Mouse (Mus musculus) forebrain, embryonic 10.5 days (tissue): ENCODE data around the gene Stra6. TPM values are rescaled to one million over a fixed set of nuclear protein-coding genes. Genes with fewer than 3 reads are reported as not detected.

ENCODE experiments used
- DNase-seq: peaks from one replicate; pipeline ENCODE4 v3.0.0-alpha.2; 2017; ENCODE audit warnings: low spot score; ENCODE audit errors: extremely low spot score
- H3K27ac ChIP-seq: fragments of 300-500 bp; sonication (generic); 2 replicates; pipeline ENCODE4 v1.5.1; 2016; ENCODE audit warnings: mild to moderate bottlenecking
- H3K27me3 ChIP-seq: fragments of 300-500 bp; sonication (generic); 2 replicates; pipeline ENCODE4 v1.6.1; 2016; ENCODE audit warnings: mild to moderate bottlenecking; ENCODE audit not compliant: poor library complexity, severe bottlenecking
- H3K36me3 ChIP-seq: fragments of 300-500 bp; sonication (generic); replicated peaks from 2 replicates; pipeline ENCODE4 v1.6.1; 2016; ENCODE audit warnings: mild to moderate bottlenecking, moderate library complexity
- H3K4me1 ChIP-seq: fragments of 300-500 bp; sonication (generic); 2 replicates; pipeline ENCODE4 v1.6.1; 2016
- H3K4me3 ChIP-seq: fragments of 300-500 bp; sonication (generic); 2 replicates; pipeline ENCODE4 v1.5.1; 2016; ENCODE audit warnings: mild to moderate bottlenecking, moderate library complexity
- H3K9me3 ChIP-seq: fragments of 300-500 bp; sonication (generic); 2 replicates; pipeline ENCODE4 v1.6.1; 2016; ENCODE audit warnings: mild to moderate bottlenecking, moderate library complexity
- WGBS: fragments of 180-500 bp; shearing (Covaris S2); methylation state at CpG from one replicate; pipeline ENCODE4 v1.1.7; 2016; 5-methylcytosine and 5-hydroxymethylcytosine counted together
- polyA plus RNA-seq: library from polyadenylated mRNA; unstranded; fragments of >200 nt; fragmentation: Nextera tagmentation; extraction: Ambion mirVana; gene quantifications from 2 replicates; pipeline ENCODE4 v1.2.1, GENCODE M21; 2016

The Stra6 gene
- polyA plus RNA-seq, 1 experiment from 2014 or later = 33.0 TPM

- WGBS = 83% methylated on average over 6 of the region's 6 CpGs
- Histone ChIP-seq H3K36me3 (no peaks in the 10 kb centered on the region), H3K4me3 (no peak overlapping the region), H3K9me3 (no peaks in the 10 kb centered on the region), H3K27ac (no peak overlapping the region), H3K27me3 (no peaks in the 10 kb centered on the region), H3K4me1 (peaks cover 12% of the 10 kb centered on the region)
- DNase-seq = no peak
These were observed 105.8 kb downstream of the Stra6 start for GRCm38 (mm10) chr9:58169426-58169825.

- H3K36me3 ChIP-seq = no peaks in the 10 kb centered on the region
- no peak overlapping the region for H3K4me3 ChIP-seq
- H3K27ac ChIP-seq = no peak overlapping the region
- H3K27me3 ChIP-seq = no peaks in the 10 kb centered on the region
- H3K9me3 ChIP-seq = no peaks in the 10 kb centered on the region
- H3K4me1 ChIP-seq = peaks cover 39% of the 10 kb centered on the region
- no peak for DNase-seq
- 72% methylated on average over 2 of the region's 2 CpGs for WGBS
These were observed 109.3 kb downstream of the Stra6 start for GRCm38 (mm10) chr9:58172863-58173262.

GRCm38 (mm10) chr9:58174818-58175251 lies 111.2 kb downstream of the Stra6 start:
- H3K27ac ChIP-seq = peak overlapping the region; percentile 70
- H3K9me3 ChIP-seq = no peaks in the 10 kb centered on the region
- no peak overlapping the region for H3K4me3 ChIP-seq
- H3K4me1 ChIP-seq = peaks cover 28% of the 10 kb centered on the region
- H3K27me3 ChIP-seq = no peaks in the 10 kb centered on the region
- H3K36me3 ChIP-seq = no peaks in the 10 kb centered on the region
- WGBS = 35% methylated on average over 5 of the region's 5 CpGs
- DNase-seq = no peak

- DNase-seq = no peak
- WGBS = 47% methylated on average over 5 of the region's 5 CpGs
These were observed 112.3 kb downstream of the Stra6 start for GRCm38 (mm10) chr9:58175745-58176487.

DNA sequence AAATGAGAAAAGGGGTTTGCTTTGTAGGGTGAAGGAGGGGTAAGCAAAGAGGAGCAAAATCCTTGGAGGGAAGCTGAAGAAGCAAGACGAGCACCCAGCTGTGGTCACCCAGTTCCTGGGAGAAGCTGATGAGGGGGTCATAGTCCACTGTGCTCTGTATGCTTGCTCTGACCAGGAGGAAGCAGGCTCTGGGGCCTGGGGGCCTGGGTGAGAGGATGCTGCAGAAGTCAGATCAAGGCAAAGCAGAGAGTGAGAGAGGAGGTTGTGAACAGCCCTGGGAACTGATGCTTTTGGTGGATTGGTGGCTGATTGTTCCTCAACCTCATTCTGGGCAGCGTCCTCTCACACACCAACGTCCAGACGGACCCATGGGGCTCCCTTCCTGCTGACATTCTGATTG lies 113.6 kb downstream of the Stra6 start:
- no peaks in the 10 kb centered on the region for H3K27me3 ChIP-seq
- no peaks in the 10 kb centered on the region for H3K36me3 ChIP-seq
- no peak overlapping the region for H3K27ac ChIP-seq
- no peaks in the 10 kb centered on the region for H3K9me3 ChIP-seq
- no peak for DNase-seq
- H3K4me3 ChIP-seq = no peak overlapping the region
- peaks cover 28% of the 10 kb centered on the region for H3K4me1 ChIP-seq
- WGBS = 56% methylated on average over 4 of the region's 4 CpGs

More at GRCm38 (mm10) chr9:58175745-58176487, 112.3 kb downstream of the Stra6 start:
- Histone ChIP-seq H3K9me3 (no peaks in the 10 kb centered on the region), H3K4me1 (peaks cover 28% of the 10 kb centered on the region), H3K27me3 (no peaks in the 10 kb centered on the region), H3K27ac (no peak overlapping the region), H3K36me3 (no peaks in the 10 kb centered on the region), H3K4me3 (no peak overlapping the region)

- H3K27me3 ChIP-seq = no peaks in the 10 kb centered on the region
- H3K27ac ChIP-seq = no peak overlapping the region
- H3K4me3 ChIP-seq = no peak overlapping the region
- 91% methylated on average over 2 of the region's 2 CpGs for WGBS
- no peaks in the 10 kb centered on the region for H3K9me3 ChIP-seq
- H3K4me1 ChIP-seq = peaks cover 28% of the 10 kb centered on the region
- H3K36me3 ChIP-seq = no peaks in the 10 kb centered on the region
- no peak for DNase-seq
These were observed 115.8 kb downstream of the Stra6 start for GRCm38 (mm10) chr9:58179390-58179789.

GRCm38 (mm10) chr9:58184456-58184855 lies 120.9 kb downstream of the Stra6 start:
- no peak overlapping the region for H3K27ac ChIP-seq
- H3K4me3 ChIP-seq = no peak overlapping the region
- H3K9me3 ChIP-seq = no peaks in the 10 kb centered on the region
- no peak for DNase-seq
- H3K4me1 ChIP-seq = peaks cover 7% of the 10 kb centered on the region; the same call in 1 of the 2 replicates
- H3K27me3 ChIP-seq = no peaks in the 10 kb centered on the region
- WGBS = 78% methylated on average over 6 of the region's 6 CpGs
- H3K36me3 ChIP-seq = no peaks in the 10 kb centered on the region

DNA sequence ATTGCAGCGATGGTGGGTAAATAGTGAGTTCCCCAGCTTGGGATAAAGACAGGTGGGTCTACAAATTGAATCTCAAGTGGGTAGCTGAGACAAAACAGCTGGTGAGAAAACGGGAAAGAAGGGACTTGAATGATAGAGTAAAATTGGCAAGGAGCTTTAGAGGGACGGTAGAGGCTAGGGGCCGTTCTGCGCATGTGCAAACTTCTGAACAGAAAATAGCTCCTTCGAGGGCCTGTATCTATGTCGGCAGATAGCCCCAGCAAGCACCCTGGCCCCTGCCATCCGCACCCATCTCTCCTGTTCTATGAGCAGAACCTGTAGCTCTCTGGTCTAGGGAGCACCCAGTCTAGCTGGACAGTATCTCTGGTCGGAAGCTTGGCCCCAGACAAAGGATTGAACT lies 130.6 kb downstream of the Stra6 start:
- Histone ChIP-seq H3K27ac (no peak overlapping the region), H3K4me1 (peaks cover 54% of the 10 kb centered on the region), H3K4me3 (no peak overlapping the region), H3K9me3 (no peaks in the 10 kb centered on the region), H3K27me3 (peaks cover 65% of the 10 kb centered on the region), H3K36me3 (no peaks in the 10 kb centered on the region)
- peak; percentile 12 for DNase-seq
- WGBS = 68% methylated on average over 9 of the region's 9 CpGs

DNA sequence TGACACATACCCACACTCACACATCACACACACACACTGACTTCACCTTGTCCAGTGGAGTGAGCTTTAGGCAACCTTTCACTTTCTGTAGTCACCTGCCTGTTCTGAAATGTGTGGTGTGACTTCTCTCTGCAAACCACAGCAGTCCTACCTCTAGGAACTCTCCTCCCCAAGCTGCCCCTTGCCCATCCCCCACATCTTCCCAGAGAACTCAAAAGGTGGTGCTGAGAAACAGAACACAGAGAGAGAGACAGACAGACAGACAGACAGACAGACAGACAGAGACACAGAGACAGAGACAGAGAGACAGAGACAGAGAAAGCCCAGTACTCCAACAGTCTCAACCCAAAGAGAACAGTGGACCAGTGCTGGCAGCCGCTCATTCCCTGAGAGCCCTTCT lies 132.1 kb downstream of the Stra6 start:
- peaks cover 68% of the 10 kb centered on the region for H3K4me1 ChIP-seq
- no peaks in the 10 kb centered on the region for H3K36me3 ChIP-seq
- peak overlapping the region; percentile 62 for H3K27ac ChIP-seq
- H3K4me3 ChIP-seq = peak overlapping the region; percentile 50
- H3K9me3 ChIP-seq = no peaks in the 10 kb centered on the region
- DNase-seq = peak; percentile 26
- peaks cover 80% of the 10 kb centered on the region for H3K27me3 ChIP-seq
- WGBS = 0% methylated on average over 1 of the region's 1 CpGs

GRCm38 (mm10) chr9:58196141-58196540 lies 132.6 kb downstream of the Stra6 start:
- Histone ChIP-seq H3K4me1 (peaks cover 73% of the 10 kb centered on the region), H3K27ac (peak overlapping the region; percentile 62), H3K4me3 (peak overlapping the region; percentile 50), H3K27me3 (peaks cover 84% of the 10 kb centered on the region), H3K9me3 (no peaks in the 10 kb centered on the region), H3K36me3 (no peaks in the 10 kb centered on the region)
- 2% methylated on average over 14 of the region's 14 CpGs for WGBS
- DNase-seq = peak; percentile 27

DNA sequence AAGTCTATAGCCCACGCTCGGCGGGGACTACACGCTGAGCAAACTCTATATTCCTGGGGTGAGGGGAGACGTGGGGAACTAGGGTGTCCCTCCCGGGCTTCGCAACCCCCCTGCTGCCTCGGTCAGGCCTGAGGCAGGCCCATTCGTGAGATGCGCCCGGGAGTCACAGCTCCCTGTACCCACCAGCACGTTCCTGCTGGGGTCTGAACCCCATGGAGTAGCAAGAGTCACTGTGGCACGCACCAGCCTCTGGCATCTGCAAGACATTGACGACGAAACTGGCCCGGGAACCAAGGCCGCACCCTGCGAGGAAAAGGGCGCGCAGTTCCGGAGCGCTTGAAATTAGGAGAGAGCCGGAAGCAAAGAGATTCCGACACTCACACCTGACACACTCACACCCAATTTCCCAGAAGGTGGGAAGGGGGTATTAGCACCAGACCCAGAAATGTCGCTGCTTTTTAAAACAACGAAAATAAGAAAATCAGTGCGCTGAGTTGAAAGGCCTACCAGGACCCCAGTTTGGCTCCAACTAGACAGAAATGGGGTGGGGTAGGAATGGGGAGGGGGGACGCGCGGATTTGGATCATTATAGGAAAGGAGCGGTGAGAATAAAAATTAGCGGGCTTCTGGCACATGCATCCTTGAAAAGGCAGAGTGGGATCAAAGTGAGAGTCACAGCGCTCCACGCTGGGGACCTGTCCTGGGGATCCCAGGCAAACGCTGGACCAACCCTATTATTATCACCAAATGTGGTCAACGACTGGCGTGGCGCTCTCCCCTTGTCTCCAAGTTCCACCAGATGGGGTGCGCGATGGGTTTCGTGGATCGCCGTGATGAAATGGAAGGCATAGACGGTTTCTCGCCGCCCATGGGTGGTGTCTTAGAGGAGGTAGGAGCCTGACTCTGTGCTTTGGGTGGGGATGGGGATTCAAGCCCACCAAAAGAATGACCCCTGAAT lies 133.3 kb downstream of the Stra6 start:
- 1% methylated on average over 46 of the region's 46 CpGs for WGBS
- Histone ChIP-seq H3K27ac (peak overlapping the region; percentile 62), H3K4me3 (peak overlapping the region; percentile 50), H3K27me3 (peaks cover 92% of the 10 kb centered on the region), H3K9me3 (no peaks in the 10 kb centered on the region), H3K36me3 (no peaks in the 10 kb centered on the region), H3K4me1 (peaks cover 80% of the 10 kb centered on the region)
- peak; percentile 31 for DNase-seq

DNA sequence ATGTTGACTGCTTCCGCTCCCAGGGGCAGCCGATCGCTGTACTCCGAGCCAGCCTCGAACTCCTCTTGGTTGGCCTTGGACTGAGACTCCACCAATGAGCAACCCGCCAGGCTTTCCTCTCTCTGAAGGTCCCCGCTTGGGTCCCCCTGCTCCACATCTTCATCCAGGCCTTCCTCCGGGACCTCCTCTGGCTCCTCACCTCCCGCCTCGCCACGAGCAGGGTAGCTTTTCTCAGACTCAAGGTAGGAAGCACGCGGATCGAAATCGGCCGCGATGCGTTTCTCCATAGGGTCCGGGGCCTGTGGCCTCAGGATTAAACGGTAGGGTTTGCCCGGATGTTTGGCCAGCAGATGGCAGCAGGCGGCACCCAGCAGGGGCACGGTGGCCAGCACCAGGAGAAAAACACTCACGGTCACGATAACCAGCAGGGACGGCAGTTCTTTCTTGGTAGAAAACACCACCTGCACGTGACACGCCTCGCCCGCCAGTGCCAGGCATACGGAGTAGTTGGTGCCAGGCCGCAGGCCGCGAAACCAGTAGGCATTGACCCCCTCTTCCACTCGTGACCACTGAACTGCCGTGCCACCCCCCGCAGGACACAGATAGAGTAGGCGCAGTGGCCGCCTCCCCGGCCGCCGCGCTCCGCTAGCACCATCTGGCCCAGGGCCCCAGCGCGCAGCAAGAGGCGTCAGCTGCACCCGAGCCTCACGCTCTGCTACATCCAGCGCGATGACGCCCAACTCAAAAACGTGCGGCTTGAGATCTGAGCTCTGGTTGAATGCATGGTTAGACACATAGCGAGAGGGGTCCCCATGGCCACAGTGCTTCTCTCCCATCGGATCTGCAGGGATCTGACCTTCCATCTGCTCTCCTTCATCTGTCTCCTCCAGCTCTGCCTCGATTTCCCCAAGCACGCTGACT lies 134.5 kb downstream of the Stra6 start:
- Histone ChIP-seq H3K4me3 (peak overlapping the region; percentile 50), H3K27me3 (peaks cover 100% of the 10 kb centered on the region), H3K27ac (peak overlapping the region; percentile 60), H3K36me3 (no peaks in the 10 kb centered on the region), H3K9me3 (no peaks in the 10 kb centered on the region), H3K4me1 (peaks cover 92% of the 10 kb centered on the region)
- DNase-seq = peak; percentile 57
- WGBS = 1% methylated on average over 58 of the region's 58 CpGs
